Mouse (Mus musculus): ENCODE measurements at regions not wholly inside any gene's neighbourhood (a gene's known extent, or its start where the extent isn't known, plus 50 kb on each side); places are given as distances from the start of the nearest gene placed in this dataset.

DNA sequence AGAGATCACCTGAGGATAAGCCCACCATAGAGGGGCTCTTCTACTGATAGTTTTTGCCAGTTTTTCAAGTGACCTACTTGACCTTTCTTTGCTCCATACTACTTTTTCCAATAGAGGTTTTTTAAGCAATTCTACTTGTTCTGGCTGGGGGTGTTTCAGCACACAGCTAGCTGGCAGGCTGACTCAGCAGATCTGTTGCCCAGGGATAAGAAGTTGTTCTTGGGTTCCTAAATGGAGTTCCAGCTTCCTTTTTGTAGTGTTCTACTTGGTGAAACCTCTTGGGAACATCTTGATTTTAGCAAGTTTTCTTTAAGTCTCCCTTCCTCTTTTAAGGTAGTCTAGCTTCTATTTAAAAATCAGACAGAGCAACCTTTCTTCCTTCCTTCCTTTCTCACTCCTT is 61.0 kb downstream of the 4930474N05Rik start:
- no peaks in the 10 kb centered on the region for H3K36me3 ChIP-seq (ENCODE audit: control insufficient read depth, insufficient read depth, low read length)
- no peaks in the 10 kb centered on the region for H3K4me1 ChIP-seq (ENCODE audit: control insufficient read depth, insufficient read depth, low read length)
- no peak for ATAC-seq (ENCODE audit: low FRiP score, low TSS enrichment)
- no peaks in the 10 kb centered on the region for H3K27me3 ChIP-seq (ENCODE audit: control insufficient read depth, insufficient read depth, low read length)
- H3K4me2 ChIP-seq (replicated peaks; ENCODE audit: low read depth, low read length), result no peak overlapping the region
- H3K4me3 ChIP-seq (ENCODE audit: low read length), result no peak overlapping the region
- H3K27ac ChIP-seq (ENCODE audit: low read depth, low read length), result no peak overlapping the region
- H3K9ac ChIP-seq (ENCODE audit: low read depth, low read length), result no peak overlapping the region
- H3K9me3 ChIP-seq (ENCODE audit: control insufficient read depth, low read length), result no peaks in the 10 kb centered on the region

DNA sequence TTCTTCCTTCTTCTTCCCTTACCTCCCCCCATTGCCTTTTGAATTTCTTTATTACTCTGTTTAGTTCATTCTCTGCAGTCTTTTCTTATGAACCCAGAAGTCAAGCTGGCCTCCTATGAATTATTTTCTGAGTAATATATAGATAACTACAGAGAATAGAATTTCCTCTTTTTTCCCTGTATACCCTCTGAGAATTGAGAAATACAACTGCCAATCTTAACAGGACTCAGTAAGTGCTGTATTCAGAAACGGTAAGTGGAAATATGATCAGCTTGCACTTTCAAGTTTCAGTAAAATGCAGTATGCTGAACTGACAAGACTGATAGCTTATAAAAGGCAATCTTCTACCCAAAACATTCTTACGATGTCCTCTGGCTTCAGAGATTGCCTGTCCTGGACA is 61.5 kb downstream of the 4930474N05Rik start:
- ATAC-seq (ENCODE audit: low FRiP score, low TSS enrichment), result no peak
- H3K9me3 ChIP-seq (ENCODE audit: control insufficient read depth, low read length), result no peaks in the 10 kb centered on the region
- no peak overlapping the region for H3K4me2 ChIP-seq (replicated peaks; ENCODE audit: low read depth, low read length)
- 65% methylated on average over 2 of the region's 2 CpGs for WGBS
- H3K27me3 ChIP-seq (ENCODE audit: control insufficient read depth, insufficient read depth, low read length), result no peaks in the 10 kb centered on the region
- H3K4me1 ChIP-seq (ENCODE audit: control insufficient read depth, insufficient read depth, low read length), result no peaks in the 10 kb centered on the region
- H3K4me3 ChIP-seq (ENCODE audit: low read length), result no peak overlapping the region
- no peaks in the 10 kb centered on the region for H3K36me3 ChIP-seq (ENCODE audit: control insufficient read depth, insufficient read depth, low read length)
- H3K9ac ChIP-seq (ENCODE audit: low read depth, low read length), result no peak overlapping the region
- no peak overlapping the region for H3K27ac ChIP-seq (ENCODE audit: low read depth, low read length)

- WGBS, result 34% methylated on average over 1 of the region's 1 CpGs
- no peaks in the 10 kb centered on the region for H3K27me3 ChIP-seq (ENCODE audit: control insufficient read depth, insufficient read depth, low read length)
- no peaks in the 10 kb centered on the region for H3K9me3 ChIP-seq (ENCODE audit: control insufficient read depth, low read length)
- H3K4me2 ChIP-seq (replicated peaks; ENCODE audit: low read depth, low read length), result no peak overlapping the region
- H3K4me3 ChIP-seq (ENCODE audit: low read length), result no peak overlapping the region
- H3K9ac ChIP-seq (ENCODE audit: low read depth, low read length), result no peak overlapping the region
- H3K36me3 ChIP-seq (ENCODE audit: control insufficient read depth, insufficient read depth, low read length), result no peaks in the 10 kb centered on the region
- no peak overlapping the region for H3K27ac ChIP-seq (ENCODE audit: low read depth, low read length)
- no peaks in the 10 kb centered on the region for H3K4me1 ChIP-seq (ENCODE audit: control insufficient read depth, insufficient read depth, low read length)
- ATAC-seq (ENCODE audit: low FRiP score, low TSS enrichment), result no peak
These were observed 89.0 kb downstream of the 4930474N05Rik start for GRCm38 (mm10) chr14:36183701-36184100.

DNA sequence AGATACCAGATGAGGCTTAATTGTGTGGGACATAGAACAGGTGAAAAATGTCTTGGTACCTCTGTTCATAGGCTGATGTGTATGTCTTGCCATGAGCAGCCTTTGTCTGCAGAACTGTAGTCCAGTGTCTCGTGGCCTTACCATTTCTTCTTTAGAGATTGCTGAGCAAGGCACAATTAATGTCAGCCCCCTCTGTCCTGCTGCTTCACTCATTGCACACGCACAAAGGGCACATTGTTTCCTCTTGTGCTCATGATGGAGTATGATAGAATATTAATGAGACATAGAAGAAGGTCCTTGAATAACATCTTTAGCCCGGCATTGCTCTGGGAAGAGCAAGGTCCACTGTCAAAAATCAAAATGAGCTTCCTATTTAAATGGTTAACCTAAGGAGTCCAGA is 101.8 kb downstream of the 4930474N05Rik start:
- WGBS, result 71% methylated on average over 3 of the region's 3 CpGs
- Histone ChIP-seq H3K27me3 (ENCODE audit: control insufficient read depth, insufficient read depth, low read length) (no peaks in the 10 kb centered on the region), H3K4me1 (ENCODE audit: control insufficient read depth, insufficient read depth, low read length) (no peaks in the 10 kb centered on the region), H3K4me2 (replicated peaks; ENCODE audit: low read depth, low read length) (no peak overlapping the region), H3K4me3 (ENCODE audit: low read length) (no peak overlapping the region), H3K9ac (ENCODE audit: low read depth, low read length) (no peak overlapping the region), H3K27ac (ENCODE audit: low read depth, low read length) (no peak overlapping the region), H3K9me3 (ENCODE audit: control insufficient read depth, low read length) (no peaks in the 10 kb centered on the region), H3K36me3 (ENCODE audit: control insufficient read depth, insufficient read depth, low read length) (no peaks in the 10 kb centered on the region)
- ATAC-seq (ENCODE audit: low FRiP score, low TSS enrichment), result no peak

- Histone ChIP-seq H3K4me1 (ENCODE audit: control insufficient read depth, insufficient read depth, low read length) (no peaks in the 10 kb centered on the region), H3K27ac (ENCODE audit: low read depth, low read length) (no peak overlapping the region), H3K27me3 (ENCODE audit: control insufficient read depth, insufficient read depth, low read length) (no peaks in the 10 kb centered on the region), H3K36me3 (ENCODE audit: control insufficient read depth, insufficient read depth, low read length) (no peaks in the 10 kb centered on the region), H3K9me3 (ENCODE audit: control insufficient read depth, low read length) (no peaks in the 10 kb centered on the region), H3K4me3 (ENCODE audit: low read length) (no peak overlapping the region), H3K4me2 (replicated peaks; ENCODE audit: low read depth, low read length) (no peak overlapping the region), H3K9ac (ENCODE audit: low read depth, low read length) (no peak overlapping the region)
- no peak for ATAC-seq (ENCODE audit: low FRiP score, low TSS enrichment)
- 96% methylated on average over 5 of the region's 5 CpGs for whole genome bisulfite sequencing
These were observed 103.7 kb downstream of the 4930474N05Rik start for GRCm38 (mm10) chr14:36198396-36198795.

- no peak for ATAC-seq (ENCODE audit: low FRiP score, low TSS enrichment)
- Histone ChIP-seq H3K4me2 (replicated peaks; ENCODE audit: low read depth, low read length) (no peak overlapping the region), H3K27me3 (ENCODE audit: control insufficient read depth, insufficient read depth, low read length) (no peaks in the 10 kb centered on the region), H3K4me3 (ENCODE audit: low read length) (no peak overlapping the region), H3K36me3 (ENCODE audit: control insufficient read depth, insufficient read depth, low read length) (no peaks in the 10 kb centered on the region), H3K9ac (ENCODE audit: low read depth, low read length) (no peak overlapping the region), H3K9me3 (ENCODE audit: control insufficient read depth, low read length) (no peaks in the 10 kb centered on the region), H3K4me1 (ENCODE audit: control insufficient read depth, insufficient read depth, low read length) (no peaks in the 10 kb centered on the region), H3K27ac (ENCODE audit: low read depth, low read length) (no peak overlapping the region)
- WGBS, result 86% methylated on average over 1 of the region's 1 CpGs
These were observed 109.1 kb downstream of the 4930474N05Rik start for GRCm38 (mm10) chr14:36203855-36204254.

GRCm38 (mm10) chr14:36212830-36213229 is 118.1 kb downstream of the 4930474N05Rik start:
- ATAC-seq (ENCODE audit: low FRiP score, low TSS enrichment), result no peak
- Histone ChIP-seq H3K36me3 (ENCODE audit: control insufficient read depth, insufficient read depth, low read length) (no peaks in the 10 kb centered on the region), H3K9me3 (ENCODE audit: control insufficient read depth, low read length) (no peaks in the 10 kb centered on the region), H3K27ac (ENCODE audit: low read depth, low read length) (no peak overlapping the region), H3K27me3 (ENCODE audit: control insufficient read depth, insufficient read depth, low read length) (no peaks in the 10 kb centered on the region), H3K4me1 (ENCODE audit: control insufficient read depth, insufficient read depth, low read length) (no peaks in the 10 kb centered on the region), H3K4me3 (ENCODE audit: low read length) (no peak overlapping the region), H3K4me2 (replicated peaks; ENCODE audit: low read depth, low read length) (no peak overlapping the region), H3K9ac (ENCODE audit: low read depth, low read length) (no peak overlapping the region)
- WGBS, result 39% methylated on average over 4 of the region's 4 CpGs

GRCm38 (mm10) chr14:36245849-36246248 is 151.1 kb downstream of the 4930474N05Rik start:
- no peaks in the 10 kb centered on the region for H3K36me3 ChIP-seq (ENCODE audit: control insufficient read depth, insufficient read depth, low read length)
- no peaks in the 10 kb centered on the region for H3K4me1 ChIP-seq (ENCODE audit: control insufficient read depth, insufficient read depth, low read length)
- H3K9ac ChIP-seq (ENCODE audit: low read depth, low read length), result no peak overlapping the region
- no peaks in the 10 kb centered on the region for H3K9me3 ChIP-seq (ENCODE audit: control insufficient read depth, low read length)
- no peak overlapping the region for H3K4me3 ChIP-seq (ENCODE audit: low read length)
- no peak overlapping the region for H3K27ac ChIP-seq (ENCODE audit: low read depth, low read length)
- ATAC-seq (ENCODE audit: low FRiP score, low TSS enrichment), result no peak
- no peak overlapping the region for H3K4me2 ChIP-seq (replicated peaks; ENCODE audit: low read depth, low read length)
- no peaks in the 10 kb centered on the region for H3K27me3 ChIP-seq (ENCODE audit: control insufficient read depth, insufficient read depth, low read length)

DNA sequence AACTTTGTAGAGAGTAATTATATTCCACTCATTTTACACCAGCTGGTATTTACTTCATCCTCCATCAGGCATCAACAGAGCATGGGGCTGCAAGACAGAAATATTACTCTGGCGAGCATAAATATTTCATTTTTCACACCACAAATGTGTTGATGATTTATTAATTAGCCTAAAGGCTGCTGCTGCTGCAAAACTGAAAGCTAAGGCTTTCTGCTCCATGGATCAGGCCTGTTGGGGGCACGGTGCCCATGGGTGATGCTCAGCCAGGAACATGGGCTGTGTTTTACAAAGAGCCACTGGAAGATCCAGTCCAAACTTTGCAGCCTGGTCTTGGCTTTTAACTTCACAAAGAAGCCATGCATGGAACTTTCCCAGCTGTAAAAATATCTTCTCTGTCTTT is 167.4 kb downstream of the 4930474N05Rik start:
- no peaks in the 10 kb centered on the region for H3K36me3 ChIP-seq (ENCODE audit: control insufficient read depth, insufficient read depth, low read length)
- no peak for ATAC-seq (ENCODE audit: low FRiP score, low TSS enrichment)
- no peaks in the 10 kb centered on the region for H3K27me3 ChIP-seq (ENCODE audit: control insufficient read depth, insufficient read depth, low read length)
- H3K9me3 ChIP-seq (ENCODE audit: control insufficient read depth, low read length), result no peaks in the 10 kb centered on the region
- WGBS, result 68% methylated on average over 2 of the region's 2 CpGs
- no peak overlapping the region for H3K4me3 ChIP-seq (ENCODE audit: low read length)
- H3K27ac ChIP-seq (ENCODE audit: low read depth, low read length), result no peak overlapping the region
- H3K4me1 ChIP-seq (ENCODE audit: control insufficient read depth, insufficient read depth, low read length), result no peaks in the 10 kb centered on the region
- H3K4me2 ChIP-seq (replicated peaks; ENCODE audit: low read depth, low read length), result no peak overlapping the region
- no peak overlapping the region for H3K9ac ChIP-seq (ENCODE audit: low read depth, low read length)

Data from kidney, embryonic 14.5 days (tissue).